Mouse (Mus musculus) erythroblast, embryonic 14.5 days (primary cell): ENCODE results near the gene Smc1b.

ENCODE experiments used
- GATA1 ChIP-seq: IDR thresholded peaks from 2 replicates; pipeline ENCODE4 v1.6.1; 2012; ENCODE audit warnings: low read length, inconsistent platforms, mixed read lengths
- TAL1 ChIP-seq: IDR thresholded peaks from 3 replicates; pipeline ENCODE4 v1.6.1; 2012; ENCODE audit warnings: low read length, inconsistent platforms, mixed read lengths

DNA sequence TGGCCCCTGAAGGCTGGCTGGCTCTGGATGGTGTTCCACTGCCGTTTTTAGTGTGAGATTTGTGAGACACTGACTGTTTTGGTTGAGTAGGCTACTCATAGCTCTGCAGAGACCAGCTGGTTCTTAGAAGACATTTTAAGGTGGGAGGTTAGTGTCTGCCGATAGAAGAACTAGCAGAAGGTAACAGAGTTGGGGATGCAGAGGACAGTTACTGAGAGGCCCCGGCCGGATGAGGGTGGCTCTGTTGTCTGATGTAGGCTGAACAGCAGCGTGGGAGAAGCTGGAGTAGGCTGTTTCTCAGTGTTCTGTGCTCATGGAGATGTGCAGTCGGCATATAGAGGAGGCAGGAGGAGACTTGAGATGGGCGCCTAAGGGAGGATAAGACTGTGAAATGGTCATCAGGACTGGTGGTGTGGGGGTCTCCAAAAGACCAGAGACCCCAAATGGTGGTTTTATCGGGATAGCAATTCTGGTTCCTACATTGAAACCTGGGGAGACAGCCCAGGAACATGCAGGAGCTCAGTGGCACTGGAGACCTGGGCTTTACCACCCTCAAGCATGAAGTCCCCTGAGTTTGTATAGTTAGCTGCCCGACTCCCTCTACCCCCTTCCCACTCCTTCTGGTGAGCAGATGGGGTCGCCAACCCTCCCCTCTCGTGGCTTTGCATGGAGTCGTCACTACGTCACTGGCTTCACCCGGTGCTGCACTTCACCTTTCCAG is 85.4 kb downstream of the Smc1b start:
- TF ChIP-seq GATA1: no peak
- no peak for TF ChIP-seq TAL1
